Mouse (Mus musculus) WW6 (cell line): ENCODE results near the gene Fnbp4.
"Not testable (repeated sequence)": the region's sequence is repeated elsewhere in the genome, so short reads cannot be mapped to it uniquely, and the experiment has no call there.

Source experiments
- DNase-seq: peaks from one replicate; pipeline ENCODE4 v3.0.0-alpha.2; 2013; ENCODE audit warnings: low read depth, low spot score

The Fnbp4 gene

GRCm38 (mm10) chr2:90782901-90783486 is 37.8 kb downstream of the Fnbp4 start:
- no peak for DNase-seq

GRCm38 (mm10) chr2:90788126-90788525 is 43.0 kb downstream of the Fnbp4 start:
- DNase-seq: no peak

- no peak for DNase-seq
Measured at GRCm38 (mm10) chr2:90808241-90809126, 63.3 kb downstream of the Fnbp4 start.

GRCm38 (mm10) chr2:90810751-90811150 is 65.6 kb downstream of the Fnbp4 start:
- DNase-seq: no peak

GRCm38 (mm10) chr2:90815266-90815665 is 70.1 kb downstream of the Fnbp4 start:
- DNase-seq: no peak

GRCm38 (mm10) chr2:90816144-90816543 is 71.0 kb downstream of the Fnbp4 start:
- DNase-seq: no peak

- no peak for DNase-seq
Measured at GRCm38 (mm10) chr2:90818710-90819109, 73.5 kb downstream of the Fnbp4 start.

- DNase-seq: no peak
Measured at GRCm38 (mm10) chr2:90820894-90821293, 75.7 kb downstream of the Fnbp4 start.

- DNase-seq: no peak
Measured at GRCm38 (mm10) chr2:90822978-90823377, 77.8 kb downstream of the Fnbp4 start.

GRCm38 (mm10) chr2:90823781-90824180 is 78.6 kb downstream of the Fnbp4 start:
- DNase-seq: no peak

GRCm38 (mm10) chr2:90824528-90824927 is 79.4 kb downstream of the Fnbp4 start:
- not testable (repeated sequence) for DNase-seq

- DNase-seq: no peak
Measured at GRCm38 (mm10) chr2:90825515-90826172, 80.5 kb downstream of the Fnbp4 start.

- no peak for DNase-seq
Measured at GRCm38 (mm10) chr2:90828739-90829138, 83.6 kb downstream of the Fnbp4 start.
